Mouse (Mus musculus) layer of hippocampus, adult 6 months (tissue): Measurements from ENCODE around the gene Peak1. TPM values are rescaled to one million over a fixed set of nuclear protein-coding genes. Genes with fewer than 3 reads are reported as not detected.

Experiments used
- long read RNA-seq, 2 experiments: library from polyadenylated mRNA; unstranded; transcript quantifications; one replicate each; pipeline ENCODE4 v2.0.0; 2019 to 2020
- microRNA-seq: library from miRNA; unstranded; fragments of <30 nt; microRNA quantifications from one replicate; pipeline ENCODE4 v1.2.0, GENCODE M21; 2020
- polyA plus RNA-seq: library from polyadenylated mRNA; unstranded; fragments of <200 nt; fragmentation: Nextera tagmentation; gene quantifications from 2 replicates; pipeline ENCODE4 v1.2.3, GENCODE M21; 2021

The Peak1 gene
- 11.3 and 11.9 TPM in 2 replicates for polyA plus RNA-seq
- long read RNA-seq, experiment 1, partial matches to known transcripts = 9 of 23 reads
- long read RNA-seq, experiment 1, other reads (novel, unspliced or antisense) = 14 of 23 reads
- long read RNA-seq, experiment 2, partial matches to known transcripts = 2 of 32 reads
- long read RNA-seq, experiment 2, other reads (novel, unspliced or antisense) = 29 of 32 reads

GRCm38 (mm10) chr9:56417948-56418737, at the start of gene Peak1, which contains the start of gene Hmg20a:
TSS of gene Peak1 (minus strand) at chr9:56418067.
TSS of gene Hmg20a (plus strand) at chr9:56418609.

GRCm38 (mm10) chr9:56165377-56165776, 252.5 kb downstream of the Peak1 start, which contains the start of gene Tspan3:
TSS of gene Tspan3 (minus strand) at chr9:56165477.

Small RNAs within 50 kb of the gene (microRNA-seq; reads per million reads assigned to microRNA genes)
- gene Gm24270 = 0.64 reads per million

Other genes starting within 250 kb of the Peak1 start
- 20.7 and 21.5 TPM in 2 replicates for gene Hmg20a, start 542 bp upstream of the Peak1 start, polyA plus RNA-seq